Mouse (Mus musculus): ENCODE results near the gene Yipf3. TPM values are rescaled to one million over a fixed set of nuclear protein-coding genes. Genes with fewer than 3 reads are reported as not detected.

Yipf3 gene
- polyA plus RNA-seq (2015; fragmentation: Nextera tagmentation; extraction: Ambion mirVana): 79.4 and 87.2 TPM in 2 replicates

- Histone ChIP-seq H3K27ac (ENCODE audit: low read length) (peak within 1 kb of the TSS; percentile 88), H3K9ac (ENCODE audit: low read depth, low read length) (peak within 1 kb of the TSS; percentile 98), H3K4me2 (ENCODE audit: low read length) (peak within 1 kb of the TSS; percentile 90), H3K27me3 (ENCODE audit: control insufficient read depth, insufficient read depth, low read depth, low read length) (no peaks in the 10 kb centered on the region), H3K4me3 (ENCODE audit: low read depth, low read length) (peak within 1 kb of the TSS; percentile 75), H3K4me1 (ENCODE audit: control insufficient read depth, insufficient read depth, low read length) (peaks cover 20% of the 10 kb centered on the region), H3K36me3 (ENCODE audit: control insufficient read depth, insufficient read depth, low read length) (peaks cover 53% of the 10 kb centered on the region), H3K9me3 (replicated peaks; ENCODE audit: control insufficient read depth, low read length, poor library complexity, severe bottlenecking) (no peaks in the 10 kb centered on the region)
- peak; percentile 95 for ATAC-seq
- under 1% methylated on average over 53 of the region's 53 CpGs for WGBS
These were observed at the start of gene Yipf3, which contains the start of gene Polr1c for GRCm38 (mm10) chr17:46247512-46248188. Gene Yipf3 (plus strand): TSS chr17:46248080. Gene Polr1c (minus strand): TSS chr17:46248054.

DNA sequence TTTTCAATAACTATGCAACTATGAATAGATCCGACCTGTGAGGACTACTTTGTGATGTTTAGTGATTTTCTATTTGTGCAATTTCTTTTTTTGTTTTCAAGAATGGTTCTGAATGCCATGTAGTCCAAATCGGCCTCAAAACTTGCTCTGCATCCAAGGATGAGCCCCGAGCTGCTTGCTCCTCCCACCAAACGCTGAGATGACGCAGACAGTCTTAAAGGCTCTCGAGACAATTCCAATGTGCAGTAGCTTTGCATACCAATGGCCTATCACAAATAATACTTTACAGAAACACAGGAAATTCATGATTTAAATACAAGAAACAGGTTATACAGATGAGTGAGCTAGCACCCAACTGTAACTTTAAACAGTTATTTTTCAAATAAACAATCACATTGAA is 46.7 kb upstream of the Yipf3 start:
- no peak for ATAC-seq
- no peak overlapping the region for H3K9ac ChIP-seq (ENCODE audit: low read depth, low read length)
- whole genome bisulfite sequencing: 61% methylated on average over 6 of the region's 6 CpGs
- peaks cover 25% of the 10 kb centered on the region for H3K4me1 ChIP-seq (ENCODE audit: control insufficient read depth, insufficient read depth, low read length)
- peak overlapping the region; percentile 19; the same call in 1 of the 2 replicates for H3K4me2 ChIP-seq (ENCODE audit: low read length)
- H3K27me3 ChIP-seq (ENCODE audit: control insufficient read depth, insufficient read depth, low read depth, low read length): no peaks in the 10 kb centered on the region
- no peak overlapping the region for H3K4me3 ChIP-seq (ENCODE audit: low read depth, low read length)
- H3K27ac ChIP-seq (ENCODE audit: low read length): no peak overlapping the region
- H3K9me3 ChIP-seq (replicated peaks; ENCODE audit: control insufficient read depth, low read length, poor library complexity, severe bottlenecking): no peaks in the 10 kb centered on the region
- H3K36me3 ChIP-seq (ENCODE audit: control insufficient read depth, insufficient read depth, low read length): peaks cover 15% of the 10 kb centered on the region

DNA sequence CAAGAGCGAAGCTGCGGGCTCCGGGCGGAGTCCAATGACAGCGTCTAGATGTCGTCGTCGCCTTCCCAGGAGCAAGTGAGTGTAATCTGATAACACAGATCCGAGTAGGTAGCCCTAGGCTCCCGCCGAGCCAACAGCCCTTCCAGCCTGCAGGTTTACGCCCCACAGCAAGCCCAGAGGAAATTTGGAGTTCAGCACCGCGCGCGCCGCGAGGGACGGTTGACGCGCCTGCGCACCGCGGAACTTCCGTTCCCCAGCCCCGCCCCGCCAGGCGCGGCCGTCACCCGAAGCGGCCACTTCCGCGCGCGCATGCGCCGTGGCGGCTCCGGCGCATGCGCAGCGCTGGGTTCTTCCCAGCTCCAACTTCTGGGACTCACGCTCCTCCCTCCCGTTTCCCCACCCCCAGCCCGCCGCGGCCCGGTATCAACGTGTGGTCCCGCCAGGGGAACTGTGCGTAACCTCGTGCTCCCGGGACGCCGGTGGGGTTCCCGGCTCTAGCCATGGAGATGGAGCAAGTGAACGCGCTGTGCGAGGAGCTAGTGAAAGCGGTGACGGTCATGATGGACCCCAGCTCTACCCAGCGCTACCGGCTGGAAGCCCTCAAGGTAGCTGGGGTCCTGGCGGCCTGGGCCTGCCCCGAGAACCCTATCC is 45.3 kb upstream of the Yipf3 start, which contains the start of the genes Polh and Xpo5:
Gene Polh, minus strand, starts transcription at position 225 of the 651 bp plus-strand sequence.
Gene Xpo5, plus strand, starts transcription at position 362 of the 651 bp plus-strand sequence.
- peaks cover 16% of the 10 kb centered on the region for H3K36me3 ChIP-seq (ENCODE audit: control insufficient read depth, insufficient read depth, low read length)
- H3K27me3 ChIP-seq (ENCODE audit: control insufficient read depth, insufficient read depth, low read depth, low read length): no peaks in the 10 kb centered on the region
- peak; percentile 94 for ATAC-seq
- peak within 1 kb of the TSS; percentile 81 for H3K27ac ChIP-seq (ENCODE audit: low read length)
- H3K9me3 ChIP-seq (replicated peaks; ENCODE audit: control insufficient read depth, low read length, poor library complexity, severe bottlenecking): no peaks in the 10 kb centered on the region
- peaks cover 25% of the 10 kb centered on the region for H3K4me1 ChIP-seq (ENCODE audit: control insufficient read depth, insufficient read depth, low read length)
- H3K9ac ChIP-seq (ENCODE audit: low read depth, low read length): peak within 1 kb of the TSS; percentile 83
- H3K4me2 ChIP-seq (ENCODE audit: low read length): peak within 1 kb of the TSS; percentile 91
- H3K4me3 ChIP-seq (ENCODE audit: low read depth, low read length): peak within 1 kb of the TSS; percentile 95
- WGBS: under 1% methylated on average over 66 of the region's 66 CpGs

- under 1% methylated on average over 20 of the region's 20 CpGs for WGBS
- Histone ChIP-seq H3K4me1 (ENCODE audit: control insufficient read depth, insufficient read depth, low read length) (peaks cover 25% of the 10 kb centered on the region), H3K9me3 (replicated peaks; ENCODE audit: control insufficient read depth, low read length, poor library complexity, severe bottlenecking) (no peaks in the 10 kb centered on the region), H3K27me3 (ENCODE audit: control insufficient read depth, insufficient read depth, low read depth, low read length) (no peaks in the 10 kb centered on the region), H3K9ac (ENCODE audit: low read depth, low read length) (peak overlapping the region; percentile 83), H3K4me2 (ENCODE audit: low read length) (peak overlapping the region; percentile 87), H3K27ac (ENCODE audit: low read length) (peak overlapping the region; percentile 81), H3K4me3 (ENCODE audit: low read depth, low read length) (peak overlapping the region; percentile 95), H3K36me3 (ENCODE audit: control insufficient read depth, insufficient read depth, low read length) (peaks cover 20% of the 10 kb centered on the region)
- ATAC-seq: no peak; the same call in none of the 2 replicates
These were observed 44.8 kb upstream of the Yipf3 start for GRCm38 (mm10) chr17:46203078-46203477.

- no peak for ATAC-seq
- Histone ChIP-seq H3K36me3 (ENCODE audit: control insufficient read depth, insufficient read depth, low read length) (peaks cover 36% of the 10 kb centered on the region), H3K27ac (ENCODE audit: low read length) (no peak overlapping the region), H3K27me3 (ENCODE audit: control insufficient read depth, insufficient read depth, low read depth, low read length) (no peaks in the 10 kb centered on the region), H3K4me3 (ENCODE audit: low read depth, low read length) (no peak overlapping the region), H3K4me2 (ENCODE audit: low read length) (no peak overlapping the region), H3K4me1 (ENCODE audit: control insufficient read depth, insufficient read depth, low read length) (peaks cover 12% of the 10 kb centered on the region), H3K9me3 (replicated peaks; ENCODE audit: control insufficient read depth, low read length, poor library complexity, severe bottlenecking) (no peaks in the 10 kb centered on the region), H3K9ac (ENCODE audit: low read depth, low read length) (no peak overlapping the region)
These were observed 41.2 kb upstream of the Yipf3 start for GRCm38 (mm10) chr17:46206676-46207075.

DNA sequence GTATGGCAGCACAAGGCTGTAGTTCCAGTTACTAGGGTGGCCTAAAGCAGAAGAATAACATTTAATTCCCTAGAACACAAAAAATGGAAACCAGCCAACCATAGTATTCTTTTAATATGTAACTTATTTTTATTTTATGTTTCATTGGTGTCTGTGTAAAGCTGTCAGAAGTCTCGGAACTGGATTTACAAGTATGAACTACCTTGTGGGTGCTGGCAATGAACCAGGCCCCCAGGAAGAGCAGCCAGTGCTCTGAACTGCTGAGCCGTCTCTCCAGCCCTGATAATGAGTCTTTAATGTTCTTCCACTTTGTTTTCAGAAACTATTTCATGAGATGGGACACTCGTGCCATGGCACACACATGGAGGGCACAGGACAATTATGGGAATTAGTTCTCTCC is 37.3 kb upstream of the Yipf3 start:
- 94% methylated on average over 3 of the region's 3 CpGs for WGBS
- Histone ChIP-seq H3K9ac (ENCODE audit: low read depth, low read length) (no peak overlapping the region), H3K36me3 (ENCODE audit: control insufficient read depth, insufficient read depth, low read length) (peaks cover 51% of the 10 kb centered on the region), H3K27ac (ENCODE audit: low read length) (no peak overlapping the region), H3K4me2 (ENCODE audit: low read length) (no peak overlapping the region), H3K4me3 (ENCODE audit: low read depth, low read length) (no peak overlapping the region), H3K27me3 (ENCODE audit: control insufficient read depth, insufficient read depth, low read depth, low read length) (no peaks in the 10 kb centered on the region), H3K4me1 (ENCODE audit: control insufficient read depth, insufficient read depth, low read length) (no peaks in the 10 kb centered on the region), H3K9me3 (replicated peaks; ENCODE audit: control insufficient read depth, low read length, poor library complexity, severe bottlenecking) (no peaks in the 10 kb centered on the region)
- no peak for ATAC-seq

GRCm38 (mm10) chr17:46221601-46222000 is 26.3 kb upstream of the Yipf3 start:
- no peaks in the 10 kb centered on the region for H3K4me1 ChIP-seq (ENCODE audit: control insufficient read depth, insufficient read depth, low read length)
- H3K4me3 ChIP-seq (ENCODE audit: low read depth, low read length): no peak overlapping the region
- no peaks in the 10 kb centered on the region for H3K27me3 ChIP-seq (ENCODE audit: control insufficient read depth, insufficient read depth, low read depth, low read length)
- no peak overlapping the region for H3K27ac ChIP-seq (ENCODE audit: low read length)
- ATAC-seq: no peak
- H3K9ac ChIP-seq (ENCODE audit: low read depth, low read length): no peak overlapping the region
- no peaks in the 10 kb centered on the region for H3K9me3 ChIP-seq (replicated peaks; ENCODE audit: control insufficient read depth, low read length, poor library complexity, severe bottlenecking)
- H3K36me3 ChIP-seq (ENCODE audit: control insufficient read depth, insufficient read depth, low read length): peaks cover 56% of the 10 kb centered on the region
- WGBS: 89% methylated on average over 3 of the region's 3 CpGs
- H3K4me2 ChIP-seq (ENCODE audit: low read length): no peak overlapping the region

GRCm38 (mm10) chr17:46227576-46227975 is 20.3 kb upstream of the Yipf3 start:
- ATAC-seq: no peak
- Histone ChIP-seq H3K4me1 (ENCODE audit: control insufficient read depth, insufficient read depth, low read length) (no peaks in the 10 kb centered on the region), H3K27me3 (ENCODE audit: control insufficient read depth, insufficient read depth, low read depth, low read length) (no peaks in the 10 kb centered on the region), H3K9ac (ENCODE audit: low read depth, low read length) (no peak overlapping the region), H3K4me3 (ENCODE audit: low read depth, low read length) (no peak overlapping the region), H3K36me3 (ENCODE audit: control insufficient read depth, insufficient read depth, low read length) (peaks cover 52% of the 10 kb centered on the region), H3K27ac (ENCODE audit: low read length) (no peak overlapping the region), H3K9me3 (replicated peaks; ENCODE audit: control insufficient read depth, low read length, poor library complexity, severe bottlenecking) (no peaks in the 10 kb centered on the region), H3K4me2 (ENCODE audit: low read length) (no peak overlapping the region)
- 92% methylated on average over 7 of the region's 7 CpGs for WGBS

GRCm38 (mm10) chr17:46236067-46236466 is 11.8 kb upstream of the Yipf3 start:
- no peak for ATAC-seq
- H3K4me2 ChIP-seq (ENCODE audit: low read length): no peak overlapping the region
- no peaks in the 10 kb centered on the region for H3K9me3 ChIP-seq (replicated peaks; ENCODE audit: control insufficient read depth, low read length, poor library complexity, severe bottlenecking)
- 87% methylated on average over 1 of the region's 1 CpGs for WGBS
- H3K4me3 ChIP-seq (ENCODE audit: low read depth, low read length): no peak overlapping the region
- H3K27me3 ChIP-seq (ENCODE audit: control insufficient read depth, insufficient read depth, low read depth, low read length): no peaks in the 10 kb centered on the region
- no peak overlapping the region for H3K27ac ChIP-seq (ENCODE audit: low read length)
- no peak overlapping the region for H3K9ac ChIP-seq (ENCODE audit: low read depth, low read length)
- no peaks in the 10 kb centered on the region for H3K4me1 ChIP-seq (ENCODE audit: control insufficient read depth, insufficient read depth, low read length)
- peaks cover 38% of the 10 kb centered on the region for H3K36me3 ChIP-seq (ENCODE audit: control insufficient read depth, insufficient read depth, low read length)
